Mouse (Mus musculus): ENCODE measurements around the gene Fam162a. TPM values are rescaled to one million over a fixed set of nuclear protein-coding genes. Genes with fewer than 3 reads are reported as not detected.

Fam162a gene
- polyA plus RNA-seq, 1 experiment from 2014 or later: 307 TPM

DNA sequence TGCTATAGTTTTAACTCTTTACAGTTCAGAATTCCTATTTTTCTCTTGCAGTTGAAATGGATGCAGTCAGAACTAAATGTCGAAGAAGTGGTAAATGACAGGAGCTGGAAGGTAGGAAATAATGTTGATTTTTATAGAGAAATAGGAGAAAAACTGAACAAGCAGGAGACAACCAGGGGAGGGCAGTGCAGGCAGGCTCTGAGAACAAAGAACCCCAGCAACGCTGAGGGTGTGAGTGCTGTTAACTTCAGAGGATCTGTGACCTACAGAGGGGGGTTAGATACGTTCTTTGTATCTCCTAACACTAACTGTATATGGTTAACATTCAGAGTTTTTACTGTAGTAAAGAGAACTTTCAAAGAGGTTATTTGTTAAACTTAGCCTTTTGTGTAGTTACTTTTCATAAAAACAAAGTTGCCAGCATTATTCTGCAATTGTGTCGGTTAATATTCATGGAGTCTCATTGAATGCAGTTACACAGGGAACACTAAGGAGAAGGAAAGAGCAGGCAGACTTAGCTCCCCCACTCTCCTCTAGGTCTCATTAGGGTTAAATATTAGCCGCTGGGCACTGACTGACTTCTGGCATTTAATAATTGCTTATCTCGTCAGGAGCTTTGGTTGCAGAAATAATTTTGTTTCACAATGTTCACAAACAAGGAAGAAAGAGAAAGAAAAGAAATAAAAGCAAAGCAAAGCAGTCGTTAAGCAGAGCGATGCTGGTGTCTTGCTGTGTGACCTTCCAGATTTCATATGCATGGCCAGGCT lies 18.6 kb upstream of the Fam162a start:
- no peaks in the 10 kb centered on the region; the same call in 1 of the 2 replicates for H3K36me3 ChIP-seq (ENCODE audit: control insufficient read depth, insufficient read depth, low read length)
- no peaks in the 10 kb centered on the region for H3K9me3 ChIP-seq (ENCODE audit: control insufficient read depth, low read length)
- no peaks in the 10 kb centered on the region for H3K4me1 ChIP-seq (replicated peaks; ENCODE audit: control insufficient read depth, insufficient read depth, low read length)
- WGBS: 70% methylated on average over 8 of the region's 8 CpGs
- H3K4me2 ChIP-seq (ENCODE audit: low read depth, low read length, severe bottlenecking): no peak overlapping the region
- no peak overlapping the region for H3K27ac ChIP-seq (ENCODE audit: low read depth, low read length)
- H3K9ac ChIP-seq (ENCODE audit: low read length): no peak overlapping the region
- ATAC-seq (replicated peaks; ENCODE audit: low FRiP score) (no peak), DNase-seq (ENCODE audit: low spot score) (no peak)
- H3K4me3 ChIP-seq (ENCODE audit: low read depth, low read length): no peak overlapping the region
- no peaks in the 10 kb centered on the region for H3K27me3 ChIP-seq (ENCODE audit: control insufficient read depth, insufficient read depth, low read length)

DNA sequence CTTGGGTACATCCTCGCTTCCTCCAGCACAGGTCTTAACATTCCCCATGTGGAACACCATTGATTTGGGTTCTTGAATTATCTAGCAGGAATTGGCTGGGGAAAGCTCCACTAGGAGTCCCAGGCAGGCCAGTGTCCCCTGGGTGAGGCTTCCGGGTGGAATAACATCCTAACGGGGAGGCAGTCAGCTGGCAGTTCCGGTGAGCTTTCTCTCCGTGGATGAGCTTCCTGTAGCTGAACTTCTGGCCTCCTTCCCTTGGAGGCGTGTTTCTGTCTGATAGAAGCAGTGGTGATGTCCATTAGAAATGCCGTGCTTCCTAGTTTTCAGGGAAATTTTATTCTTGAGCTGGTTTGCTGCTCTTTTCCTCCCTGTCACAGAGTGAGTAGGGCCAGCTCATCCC lies 17.7 kb upstream of the Fam162a start:
- no peak overlapping the region for H3K4me3 ChIP-seq (ENCODE audit: low read depth, low read length)
- no peaks in the 10 kb centered on the region for H3K9me3 ChIP-seq (ENCODE audit: control insufficient read depth, low read length)
- H3K4me1 ChIP-seq (replicated peaks; ENCODE audit: control insufficient read depth, insufficient read depth, low read length): no peaks in the 10 kb centered on the region
- no peaks in the 10 kb centered on the region; the same call in 1 of the 2 replicates for H3K36me3 ChIP-seq (ENCODE audit: control insufficient read depth, insufficient read depth, low read length)
- no peak overlapping the region for H3K27ac ChIP-seq (ENCODE audit: low read depth, low read length)
- ATAC-seq (replicated peaks; ENCODE audit: low FRiP score) (no peak), DNase-seq (ENCODE audit: low spot score) (no peak)
- H3K9ac ChIP-seq (ENCODE audit: low read length): no peak overlapping the region
- no peaks in the 10 kb centered on the region for H3K27me3 ChIP-seq (ENCODE audit: control insufficient read depth, insufficient read depth, low read length)
- 90% methylated on average over 7 of the region's 7 CpGs for WGBS
- H3K4me2 ChIP-seq (ENCODE audit: low read depth, low read length, severe bottlenecking): no peak overlapping the region

- Histone ChIP-seq H3K36me3 (ENCODE audit: control insufficient read depth, insufficient read depth, low read length) (no peaks in the 10 kb centered on the region; the same call in 1 of the 2 replicates), H3K4me3 (ENCODE audit: low read depth, low read length) (no peak overlapping the region), H3K4me2 (ENCODE audit: low read depth, low read length, severe bottlenecking) (no peak overlapping the region), H3K4me1 (replicated peaks; ENCODE audit: control insufficient read depth, insufficient read depth, low read length) (no peaks in the 10 kb centered on the region), H3K27ac (ENCODE audit: low read depth, low read length) (no peak overlapping the region), H3K27me3 (ENCODE audit: control insufficient read depth, insufficient read depth, low read length) (no peaks in the 10 kb centered on the region), H3K9ac (ENCODE audit: low read length) (no peak overlapping the region), H3K9me3 (ENCODE audit: control insufficient read depth, low read length) (no peaks in the 10 kb centered on the region)
- 92% methylated on average over 4 of the region's 4 CpGs for WGBS
- DNase-seq (ENCODE audit: low spot score): no peak
- ATAC-seq (replicated peaks; ENCODE audit: low FRiP score): no peak
Measured at GRCm38 (mm10) chr16:36087846-36088245, 16.5 kb upstream of the Fam162a start.

- DNase-seq (ENCODE audit: low spot score) (no peak), ATAC-seq (replicated peaks; ENCODE audit: low FRiP score) (no peak)
- H3K4me2 ChIP-seq (ENCODE audit: low read depth, low read length, severe bottlenecking): no peak overlapping the region
- H3K4me3 ChIP-seq (ENCODE audit: low read depth, low read length): no peak overlapping the region
- H3K27me3 ChIP-seq (ENCODE audit: control insufficient read depth, insufficient read depth, low read length): no peaks in the 10 kb centered on the region
- no peak overlapping the region for H3K9ac ChIP-seq (ENCODE audit: low read length)
- no peak overlapping the region for H3K27ac ChIP-seq (ENCODE audit: low read depth, low read length)
- WGBS: 95% methylated on average over 3 of the region's 3 CpGs
- no peaks in the 10 kb centered on the region for H3K9me3 ChIP-seq (ENCODE audit: control insufficient read depth, low read length)
- no peaks in the 10 kb centered on the region; the same call in 1 of the 2 replicates for H3K36me3 ChIP-seq (ENCODE audit: control insufficient read depth, insufficient read depth, low read length)
- no peaks in the 10 kb centered on the region for H3K4me1 ChIP-seq (replicated peaks; ENCODE audit: control insufficient read depth, insufficient read depth, low read length)
Measured at GRCm38 (mm10) chr16:36079916-36080315, 8.5 kb upstream of the Fam162a start.

DNA sequence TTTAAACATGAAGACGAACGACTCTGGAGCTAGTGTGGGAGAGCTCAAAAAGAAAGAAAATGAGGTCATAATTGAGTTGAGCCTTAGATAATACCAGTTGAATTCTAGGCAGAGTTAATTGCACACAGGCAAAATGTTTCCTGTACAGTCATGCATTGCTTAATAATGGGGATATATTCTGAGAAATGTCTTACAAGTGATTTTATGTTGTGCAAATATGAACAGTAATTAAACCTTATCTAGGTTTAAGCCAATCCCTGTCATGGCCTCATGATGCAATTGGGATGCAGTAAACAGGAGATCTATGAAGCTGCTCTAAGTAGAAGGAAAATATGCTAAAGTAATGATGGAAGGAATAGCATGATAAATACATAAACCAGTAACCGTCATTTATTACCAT lies 3.4 kb upstream of the Fam162a start:
- 89% methylated on average over 3 of the region's 3 CpGs for WGBS
- no peak overlapping the region for H3K4me3 ChIP-seq (ENCODE audit: low read depth, low read length)
- H3K27me3 ChIP-seq (ENCODE audit: control insufficient read depth, insufficient read depth, low read length): no peaks in the 10 kb centered on the region
- peaks cover 4% of the 10 kb centered on the region for H3K4me1 ChIP-seq (replicated peaks; ENCODE audit: control insufficient read depth, insufficient read depth, low read length)
- ATAC-seq (replicated peaks; ENCODE audit: low FRiP score) (no peak), DNase-seq (ENCODE audit: low spot score) (no peak)
- no peaks in the 10 kb centered on the region for H3K36me3 ChIP-seq (ENCODE audit: control insufficient read depth, insufficient read depth, low read length)
- H3K27ac ChIP-seq (ENCODE audit: low read depth, low read length): no peak overlapping the region
- no peak overlapping the region for H3K9ac ChIP-seq (ENCODE audit: low read length)
- H3K4me2 ChIP-seq (ENCODE audit: low read depth, low read length, severe bottlenecking): no peak overlapping the region
- no peaks in the 10 kb centered on the region for H3K9me3 ChIP-seq (ENCODE audit: control insufficient read depth, low read length)

GRCm38 (mm10) chr16:36072410-36073011 lies 1.1 kb upstream of the Fam162a start:
- H3K4me1 ChIP-seq (replicated peaks; ENCODE audit: control insufficient read depth, insufficient read depth, low read length): peaks cover 14% of the 10 kb centered on the region
- H3K4me3 ChIP-seq (ENCODE audit: low read depth, low read length): peak overlapping the region; percentile 74
- peak overlapping the region; percentile 48 for H3K4me2 ChIP-seq (ENCODE audit: low read depth, low read length, severe bottlenecking)
- no peak overlapping the region for H3K27ac ChIP-seq (ENCODE audit: low read depth, low read length)
- ATAC-seq (replicated peaks; ENCODE audit: low FRiP score) (no peak), DNase-seq (ENCODE audit: low spot score) (no peak)
- H3K9me3 ChIP-seq (ENCODE audit: control insufficient read depth, low read length): no peaks in the 10 kb centered on the region
- no peaks in the 10 kb centered on the region for H3K36me3 ChIP-seq (ENCODE audit: control insufficient read depth, insufficient read depth, low read length)
- 30% methylated on average over 8 of the region's 8 CpGs for WGBS
- H3K9ac ChIP-seq (ENCODE audit: low read length): peak overlapping the region; percentile 92
- H3K27me3 ChIP-seq (ENCODE audit: control insufficient read depth, insufficient read depth, low read length): no peaks in the 10 kb centered on the region

DNA sequence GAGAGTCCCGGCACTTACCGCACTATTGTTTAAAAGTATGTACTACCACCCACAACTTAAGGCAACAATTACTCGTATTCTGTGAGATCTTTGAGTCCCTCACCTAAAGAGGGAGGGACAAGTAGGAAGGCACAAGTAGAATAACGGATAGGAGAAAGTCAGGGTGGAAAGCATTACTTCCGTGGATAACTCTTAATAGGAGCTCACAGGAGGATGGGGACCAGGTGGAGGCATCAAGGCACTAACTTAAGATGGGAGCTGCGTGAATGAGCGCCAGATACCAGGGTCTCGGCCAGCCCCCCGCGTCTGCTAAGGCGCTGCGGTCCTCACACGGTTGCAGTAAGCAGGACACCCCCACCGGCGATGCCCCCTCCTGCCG lies 334 bp downstream of the Fam162a start:
- no peaks in the 10 kb centered on the region for H3K9me3 ChIP-seq (ENCODE audit: control insufficient read depth, low read length)
- peak overlapping the region; percentile 99 for H3K27ac ChIP-seq (ENCODE audit: low read depth, low read length)
- peak overlapping the region; percentile 74 for H3K4me3 ChIP-seq (ENCODE audit: low read depth, low read length)
- peak overlapping the region; percentile 48 for H3K4me2 ChIP-seq (ENCODE audit: low read depth, low read length, severe bottlenecking)
- no peaks in the 10 kb centered on the region for H3K36me3 ChIP-seq (ENCODE audit: control insufficient read depth, insufficient read depth, low read length)
- peaks cover 14% of the 10 kb centered on the region for H3K4me1 ChIP-seq (replicated peaks; ENCODE audit: control insufficient read depth, insufficient read depth, low read length)
- under 1% methylated on average over 16 of the region's 16 CpGs for WGBS
- DNase-seq (ENCODE audit: low spot score) (no peak), ATAC-seq (replicated peaks; ENCODE audit: low FRiP score) (no peak)
- H3K9ac ChIP-seq (ENCODE audit: low read length): peak overlapping the region; percentile 92
- no peaks in the 10 kb centered on the region for H3K27me3 ChIP-seq (ENCODE audit: control insufficient read depth, insufficient read depth, low read length)

DNA sequence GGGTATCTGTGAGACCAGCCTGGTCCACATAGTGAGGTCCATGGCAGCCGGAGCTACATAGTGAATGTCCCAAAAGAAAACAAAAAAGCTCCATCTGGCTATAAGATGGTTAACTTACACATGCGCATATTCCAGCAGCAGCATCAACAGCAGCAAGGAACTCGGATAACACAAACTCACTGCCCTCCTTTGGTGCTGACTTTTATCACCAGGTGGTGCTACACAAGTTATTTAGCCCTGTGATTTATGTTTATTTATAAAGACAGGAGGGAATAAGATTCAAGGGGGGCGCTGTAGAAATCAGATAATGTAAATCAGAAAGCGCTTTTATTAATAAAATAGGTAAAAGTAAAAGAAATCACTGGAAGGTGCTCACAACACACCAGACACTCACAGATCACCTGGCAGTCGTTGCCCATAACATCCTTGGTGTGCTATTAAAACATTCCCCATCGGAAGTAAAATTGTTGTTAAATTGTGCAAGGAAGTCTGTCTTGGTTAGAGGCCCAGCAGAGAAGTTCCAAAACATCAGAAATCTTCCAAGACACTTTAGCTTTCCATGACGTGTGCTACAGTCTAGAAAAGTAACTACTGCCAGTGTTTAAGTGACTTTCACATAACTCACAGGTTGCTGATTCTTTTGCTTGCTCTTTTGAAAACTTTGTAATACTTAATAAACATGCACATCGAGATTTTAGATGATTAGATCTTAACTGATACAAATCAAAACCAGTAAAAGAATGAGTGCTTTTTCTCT lies 1.4 kb downstream of the Fam162a start:
- WGBS: 49% methylated on average over 9 of the region's 9 CpGs
- no peak overlapping the region for H3K27ac ChIP-seq (ENCODE audit: low read depth, low read length)

More for the DNA sequence above, 1.4 kb downstream of the Fam162a start:
- Histone ChIP-seq H3K4me1 (replicated peaks; ENCODE audit: control insufficient read depth, insufficient read depth, low read length) (peaks cover 14% of the 10 kb centered on the region), H3K9me3 (ENCODE audit: control insufficient read depth, low read length) (no peaks in the 10 kb centered on the region), H3K9ac (ENCODE audit: low read length) (peak overlapping the region; percentile 27; the same call in 1 of the 2 replicates), H3K27me3 (ENCODE audit: control insufficient read depth, insufficient read depth, low read length) (no peaks in the 10 kb centered on the region), H3K36me3 (ENCODE audit: control insufficient read depth, insufficient read depth, low read length) (no peaks in the 10 kb centered on the region), H3K4me3 (ENCODE audit: low read depth, low read length) (peak overlapping the region; percentile 74), H3K4me2 (ENCODE audit: low read depth, low read length, severe bottlenecking) (peak overlapping the region; percentile 48)
- DNase-seq (ENCODE audit: low spot score): no peak
- ATAC-seq (replicated peaks; ENCODE audit: low FRiP score): no peak
